Mouse (Mus musculus): ENCODE measurements around the gene 8030411F24Rik.

- TF ChIP-seq CTCF (IDR thresholded peaks at IDR 0.05; ENCODE audit: low read depth) (no peak), EP300 (IDR thresholded peaks at IDR 0.05; ENCODE audit: low read depth) (no peak)
Measured at GRCm38 (mm10) chr2:148763648-148764388, 18.0 kb upstream of the 8030411F24Rik start.
